Mouse (Mus musculus): Measurements from ENCODE around the gene Cacna1d.

Gene Cacna1d

GRCm38 (mm10) chr14:30219851-30220250 lies 271.4 kb downstream of the Cacna1d start:
- in situ Hi-C loops (cut with MboI, MseI), result loop anchor here (10.0 kb wide), 2 partner anchors 315 to 665 kb away; no protein-coding TSS in a partner anchor

- in situ Hi-C loops (cut with MboI, MseI), result loop anchor here (10.0 kb wide), 1 partner anchor 317 kb away; no protein-coding TSS in a partner anchor
Observed at GRCm38 (mm10) chr14:30218114-30218513, 273.1 kb downstream of the Cacna1d start.

- in situ Hi-C loops (cut with MboI, MseI), result loop anchor here (10.0 kb wide), 1 partner anchor 318 kb away; no protein-coding TSS in a partner anchor
Observed at GRCm38 (mm10) chr14:30217124-30217523, 274.1 kb downstream of the Cacna1d start.

- in situ Hi-C loops (cut with MboI, MseI), result no loop called here
Observed at GRCm38 (mm10) chr14:30208156-30208555, 283.1 kb downstream of the Cacna1d start.

GRCm38 (mm10) chr14:30205821-30206220 lies 285.4 kb downstream of the Cacna1d start:
- in situ Hi-C loops (cut with MboI, MseI), result no loop called here

- in situ Hi-C loops (cut with MboI, MseI), result no loop called here
Observed at GRCm38 (mm10) chr14:30204526-30204925, 286.7 kb downstream of the Cacna1d start.

GRCm38 (mm10) chr14:30200310-30200709 lies 290.9 kb downstream of the Cacna1d start:
- in situ Hi-C loops (cut with MboI, MseI), result no loop called here

- in situ Hi-C loops (cut with MboI, MseI), result no loop called here
Observed at GRCm38 (mm10) chr14:30198882-30199281, 292.4 kb downstream of the Cacna1d start.

- in situ Hi-C loops (cut with MboI, MseI), result no loop called here
Observed at GRCm38 (mm10) chr14:30198116-30198515, 293.1 kb downstream of the Cacna1d start.

GRCm38 (mm10) chr14:30196959-30197358 lies 294.3 kb downstream of the Cacna1d start:
- in situ Hi-C loops (cut with MboI, MseI), result no loop called here

- in situ Hi-C loops (cut with MboI, MseI), result no loop called here
Observed at GRCm38 (mm10) chr14:30196235-30196634, 295.0 kb downstream of the Cacna1d start.

GRCm38 (mm10) chr14:30190308-30190971 lies 300.8 kb downstream of the Cacna1d start:
- in situ Hi-C loops (cut with MboI, MseI), result no loop called here

GRCm38 (mm10) chr14:30185616-30186274 lies 305.5 kb downstream of the Cacna1d start:
- in situ Hi-C loops (cut with MboI, MseI), result no loop called here

- in situ Hi-C loops (cut with MboI, MseI), result no loop called here
Observed at GRCm38 (mm10) chr14:30184445-30185152, 306.7 kb downstream of the Cacna1d start.

GRCm38 (mm10) chr14:30184013-30184412 lies 307.2 kb downstream of the Cacna1d start:
- in situ Hi-C loops (cut with MboI, MseI), result no loop called here

GRCm38 (mm10) chr14:30182624-30183524 lies 308.4 kb downstream of the Cacna1d start:
- in situ Hi-C loops (cut with MboI, MseI), result no loop called here

- in situ Hi-C loops (cut with MboI, MseI), result no loop called here
Observed at GRCm38 (mm10) chr14:30178306-30178705, 312.9 kb downstream of the Cacna1d start.

- in situ Hi-C loops (cut with MboI, MseI), result no loop called here
Observed at GRCm38 (mm10) chr14:30177850-30178249, 313.4 kb downstream of the Cacna1d start.

GRCm38 (mm10) chr14:30175362-30175761 lies 315.9 kb downstream of the Cacna1d start:
- in situ Hi-C loops (cut with MboI, MseI), result no loop called here

- in situ Hi-C loops (cut with MboI, MseI), result no loop called here
Observed at GRCm38 (mm10) chr14:30172821-30173755, 318.2 kb downstream of the Cacna1d start.

Measured in T-helper 2 cell (primary cell).